Mouse (Mus musculus) megakaryocyte, embryonic 14.5 days (primary cell): ENCODE results near the gene B3galt4.

Experiments
- FLI1 ChIP-seq: IDR thresholded peaks from 2 replicates; pipeline ENCODE4 v1.6.1; 2012; ENCODE audit warnings: low read length, inconsistent platforms, mixed read lengths
- GATA1 ChIP-seq: IDR thresholded peaks from 3 replicates; pipeline ENCODE4 v1.6.1; 2012; ENCODE audit warnings: mixed read lengths, low read length, inconsistent platforms, borderline replicate concordance

GRCm38 (mm10) chr17:33943454-33943853, 7.8 kb downstream of the B3galt4 start:
- TF ChIP-seq GATA1 (no peak), FLI1 (no peak)
